Mouse (Mus musculus): ENCODE data around the gene Cacng7. TPM values are rescaled to one million over a fixed set of nuclear protein-coding genes. Genes with fewer than 3 reads are reported as not detected.

Gene Cacng7
- polyA plus RNA-seq, 1 experiment from 2014 or later, result 1.9 TPM

DNA sequence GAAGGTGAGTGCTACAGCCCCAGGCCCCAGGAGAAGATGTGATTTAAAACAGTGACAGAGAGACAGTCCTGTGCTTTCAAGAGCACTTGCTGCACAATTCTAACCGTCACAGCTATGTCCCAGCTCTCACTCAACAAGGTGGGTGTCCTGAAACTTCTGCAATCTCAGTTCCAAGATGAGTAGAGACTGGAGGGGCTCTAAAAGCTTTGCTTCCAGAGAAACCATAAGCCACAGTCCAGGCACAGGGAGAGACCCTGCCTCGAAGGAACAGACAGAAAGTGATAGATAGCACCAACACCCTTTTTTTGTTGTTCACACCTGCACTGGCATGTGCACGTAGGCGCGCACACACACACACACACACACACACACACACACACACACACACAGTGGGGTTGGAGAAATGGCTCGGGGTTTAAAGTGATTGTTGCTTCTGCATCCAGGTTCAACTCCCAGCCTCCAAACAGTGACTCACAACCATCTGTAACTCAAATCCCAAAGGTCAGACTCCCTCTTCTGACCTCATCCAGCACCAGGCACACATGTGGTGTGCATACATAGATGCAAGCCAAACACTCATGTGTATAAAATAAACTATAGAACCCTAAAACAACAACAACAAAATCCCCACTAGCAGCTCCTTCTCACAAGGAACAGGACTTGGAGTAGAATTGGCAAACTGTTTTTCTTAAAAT is 53.4 kb downstream of the Cacng7 start:
- Histone ChIP-seq H3K9me3 (ENCODE audit: control insufficient read depth, low read length) (no peaks in the 10 kb centered on the region), H3K9ac (ENCODE audit: low read length) (no peak overlapping the region), H3K36me3 (ENCODE audit: control insufficient read depth, insufficient read depth, low read length) (no peaks in the 10 kb centered on the region), H3K27me3 (replicated peaks; ENCODE audit: control insufficient read depth, insufficient read depth, low read length) (no peaks in the 10 kb centered on the region), H3K4me2 (ENCODE audit: low read length) (no peak overlapping the region), H3K4me1 (replicated peaks; ENCODE audit: control insufficient read depth, insufficient read depth, low read length) (peaks cover 3% of the 10 kb centered on the region; the same call in 1 of the 2 replicates), H3K4me3 (ENCODE audit: low read depth, low read length) (no peak overlapping the region), H3K27ac (ENCODE audit: low read depth) (no peak overlapping the region)
- WGBS, result 78% methylated on average over 6 of the region's 6 CpGs
- DNase-seq (ENCODE audit: low spot score) (no peak), ATAC-seq (replicated peaks; ENCODE audit: low FRiP score, low TSS enrichment, low read depth) (no peak)

DNA sequence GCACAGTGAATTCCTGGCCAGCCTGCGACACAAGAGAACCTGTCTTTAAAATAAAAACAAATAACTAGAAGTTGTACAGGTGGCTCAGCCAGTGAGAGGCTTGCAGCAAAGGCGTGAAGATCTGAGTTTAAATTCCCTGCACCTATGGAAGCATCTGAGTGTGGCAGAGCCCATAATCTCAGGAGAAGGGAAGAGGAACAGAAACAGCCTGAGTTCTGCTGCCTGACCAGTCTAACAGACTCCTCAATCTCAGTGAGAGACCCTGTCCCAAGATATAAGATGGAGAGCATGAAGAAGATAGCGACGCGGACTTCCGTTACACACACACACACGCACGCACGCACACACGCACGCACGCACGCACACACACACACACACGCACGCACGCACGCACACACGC is 55.0 kb downstream of the Cacng7 start:
- Histone ChIP-seq H3K27me3 (replicated peaks; ENCODE audit: control insufficient read depth, insufficient read depth, low read length) (no peaks in the 10 kb centered on the region), H3K9me3 (ENCODE audit: control insufficient read depth, low read length) (no peaks in the 10 kb centered on the region), H3K9ac (ENCODE audit: low read length) (no peak overlapping the region), H3K4me1 (replicated peaks; ENCODE audit: control insufficient read depth, insufficient read depth, low read length) (peaks cover 6% of the 10 kb centered on the region; the same call in 1 of the 2 replicates), H3K36me3 (ENCODE audit: control insufficient read depth, insufficient read depth, low read length) (no peaks in the 10 kb centered on the region), H3K27ac (ENCODE audit: low read depth) (no peak overlapping the region), H3K4me3 (ENCODE audit: low read depth, low read length) (no peak overlapping the region), H3K4me2 (ENCODE audit: low read length) (no peak overlapping the region)
- DNase-seq (ENCODE audit: low spot score) (no peak), ATAC-seq (replicated peaks; ENCODE audit: low FRiP score, low TSS enrichment, low read depth) (no peak)
- 78% methylated on average over 18 of the region's 18 CpGs for WGBS

DNA sequence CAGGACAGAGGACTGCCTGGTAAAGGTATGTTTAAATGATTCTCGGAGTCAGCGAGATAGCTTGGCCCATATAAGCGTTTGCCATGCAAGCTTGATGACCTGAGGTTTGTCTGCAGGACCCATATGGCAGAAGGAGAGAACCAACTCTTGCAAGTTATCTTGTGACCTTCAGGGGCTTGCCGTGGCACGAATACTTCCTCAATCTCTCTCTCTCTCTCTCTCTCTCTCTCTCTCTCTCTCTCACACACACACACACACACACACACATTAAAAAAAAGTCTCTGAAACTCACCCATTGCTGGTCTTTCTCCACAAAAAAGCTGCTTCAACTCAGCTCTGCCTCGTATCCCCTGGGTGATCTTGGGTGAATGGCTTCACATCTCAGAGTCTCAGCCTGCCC is 56.1 kb downstream of the Cacng7 start:
- H3K4me2 ChIP-seq (ENCODE audit: low read length), result no peak overlapping the region
- H3K4me3 ChIP-seq (ENCODE audit: low read depth, low read length), result no peak overlapping the region
- no peak overlapping the region for H3K27ac ChIP-seq (ENCODE audit: low read depth)
- H3K4me1 ChIP-seq (replicated peaks; ENCODE audit: control insufficient read depth, insufficient read depth, low read length), result peaks cover 6% of the 10 kb centered on the region; the same call in 1 of the 2 replicates
- no peak for ATAC-seq (replicated peaks; ENCODE audit: low FRiP score, low TSS enrichment, low read depth)
- no peaks in the 10 kb centered on the region for H3K9me3 ChIP-seq (ENCODE audit: control insufficient read depth, low read length)
- H3K27me3 ChIP-seq (replicated peaks; ENCODE audit: control insufficient read depth, insufficient read depth, low read length), result no peaks in the 10 kb centered on the region
- no peak for DNase-seq (ENCODE audit: low spot score)
- H3K9ac ChIP-seq (ENCODE audit: low read length), result no peak overlapping the region
- WGBS, result 47% methylated on average over 6 of the region's 6 CpGs
- H3K36me3 ChIP-seq (ENCODE audit: control insufficient read depth, insufficient read depth, low read length), result no peaks in the 10 kb centered on the region

DNA sequence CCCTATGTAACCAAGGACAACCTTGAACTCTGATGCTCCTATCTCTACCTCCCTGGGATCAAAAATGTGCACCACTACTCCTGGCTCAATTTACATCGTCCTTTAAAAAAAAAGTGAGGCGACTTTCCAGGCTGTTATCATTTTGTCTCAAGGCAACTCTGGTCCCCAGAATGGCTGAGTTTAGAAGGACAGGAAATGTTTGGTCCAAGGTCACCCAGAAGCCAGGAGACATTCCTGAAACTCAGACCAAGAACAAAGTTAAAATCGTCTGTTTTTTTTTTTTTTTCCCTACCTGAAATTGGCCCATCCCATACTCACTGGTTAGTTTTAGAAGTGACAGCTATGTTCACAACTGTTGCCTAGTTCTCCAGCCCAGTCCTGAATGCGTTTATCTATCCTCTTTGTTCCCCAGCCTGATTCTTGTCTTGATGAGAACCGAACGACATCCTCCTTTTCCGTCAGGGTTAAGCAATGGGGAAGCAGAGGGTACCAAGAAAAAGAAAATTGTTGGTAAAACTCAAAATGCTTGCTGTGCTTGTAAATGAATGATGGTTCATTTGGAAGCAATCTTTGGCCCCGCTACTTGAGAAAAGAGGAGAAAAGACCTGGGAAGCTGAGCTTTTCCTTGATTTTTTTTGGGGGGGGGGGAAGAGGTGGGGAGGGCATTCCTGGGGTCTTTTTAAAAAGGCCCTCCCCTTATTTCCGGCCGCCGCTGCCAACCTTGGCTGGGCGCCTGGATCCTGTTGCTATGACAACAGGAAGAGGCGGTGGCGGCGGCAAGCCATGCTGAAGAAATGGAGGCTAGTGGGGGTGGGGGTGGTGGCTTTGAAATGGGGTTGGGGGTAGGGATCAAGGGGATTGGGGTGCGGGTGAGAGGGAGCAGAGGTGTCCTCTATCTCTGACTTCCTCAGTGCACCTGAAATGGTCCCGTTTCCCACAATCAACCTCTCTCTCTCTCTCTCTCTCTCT is 57.0 kb downstream of the Cacng7 start:
- DNase-seq (ENCODE audit: low spot score) (no peak), ATAC-seq (replicated peaks; ENCODE audit: low FRiP score, low TSS enrichment, low read depth) (no peak)
- Histone ChIP-seq H3K4me2 (ENCODE audit: low read length) (peak overlapping the region; percentile 50), H3K4me3 (ENCODE audit: low read depth, low read length) (peak overlapping the region; percentile 4), H3K27ac (ENCODE audit: low read depth) (no peak overlapping the region), H3K27me3 (replicated peaks; ENCODE audit: control insufficient read depth, insufficient read depth, low read length) (no peaks in the 10 kb centered on the region), H3K9ac (ENCODE audit: low read length) (no peak overlapping the region), H3K9me3 (ENCODE audit: control insufficient read depth, low read length) (no peaks in the 10 kb centered on the region), H3K4me1 (replicated peaks; ENCODE audit: control insufficient read depth, insufficient read depth, low read length) (peaks cover 6% of the 10 kb centered on the region; the same call in 1 of the 2 replicates), H3K36me3 (ENCODE audit: control insufficient read depth, insufficient read depth, low read length) (no peaks in the 10 kb centered on the region)
- WGBS, result 2% methylated on average over 17 of the region's 17 CpGs

DNA sequence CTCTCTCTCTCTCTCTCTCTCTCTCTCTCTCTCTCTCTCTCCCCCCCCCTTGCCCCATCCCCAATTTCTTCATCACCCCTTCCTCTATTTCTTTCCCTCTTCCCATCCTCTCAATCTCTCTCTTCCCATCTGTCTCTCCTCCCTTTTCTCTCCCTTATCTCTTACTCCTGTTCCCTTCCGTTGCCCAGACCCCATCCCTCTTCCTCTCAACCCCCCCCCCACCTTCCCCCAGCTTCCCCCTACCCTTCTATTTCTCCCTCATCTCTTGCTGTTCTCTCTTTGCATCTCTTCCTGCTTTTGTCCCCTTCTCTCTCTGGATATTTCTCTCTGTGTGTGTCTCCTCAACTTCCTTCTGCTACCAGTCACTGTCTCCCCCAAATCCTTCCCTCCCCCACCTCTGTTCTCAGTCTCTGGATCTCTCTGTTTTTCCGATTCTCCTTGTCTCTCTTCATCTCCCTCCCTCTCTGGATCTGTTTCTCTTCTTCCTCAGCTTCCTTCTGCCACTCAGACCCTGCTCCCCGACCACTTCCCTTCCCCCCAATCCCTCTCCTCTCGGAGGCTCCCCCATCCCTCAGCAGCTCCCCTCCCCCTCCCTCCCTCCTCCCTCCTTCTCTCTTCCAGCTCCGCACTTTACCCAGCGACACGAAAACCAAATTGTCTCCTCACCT is 57.8 kb downstream of the Cacng7 start, which contains the start of gene Cacng8:
Cacng8 (plus strand) TSS at position 271 of the 668 bp plus-strand sequence.
- Histone ChIP-seq H3K9me3 (ENCODE audit: control insufficient read depth, low read length) (no peaks in the 10 kb centered on the region), H3K27ac (ENCODE audit: low read depth) (no peak within 1 kb of the TSS), H3K9ac (ENCODE audit: low read length) (no peak within 1 kb of the TSS), H3K36me3 (ENCODE audit: control insufficient read depth, insufficient read depth, low read length) (no peaks in the 10 kb centered on the region), H3K4me3 (ENCODE audit: low read depth, low read length) (peak within 1 kb of the TSS; percentile 21), H3K4me2 (ENCODE audit: low read length) (peak within 1 kb of the TSS; percentile 50), H3K27me3 (replicated peaks; ENCODE audit: control insufficient read depth, insufficient read depth, low read length) (no peaks in the 10 kb centered on the region), H3K4me1 (replicated peaks; ENCODE audit: control insufficient read depth, insufficient read depth, low read length) (peaks cover 6% of the 10 kb centered on the region; the same call in 1 of the 2 replicates)
- no peak for DNase-seq (ENCODE audit: low spot score)
- 0% methylated on average over 7 of the region's 7 CpGs for WGBS
- ATAC-seq (replicated peaks; ENCODE audit: low FRiP score, low TSS enrichment, low read depth), result 0 out of 2 replicates have a peak, but pooled peaks have one; percentile 19

DNA sequence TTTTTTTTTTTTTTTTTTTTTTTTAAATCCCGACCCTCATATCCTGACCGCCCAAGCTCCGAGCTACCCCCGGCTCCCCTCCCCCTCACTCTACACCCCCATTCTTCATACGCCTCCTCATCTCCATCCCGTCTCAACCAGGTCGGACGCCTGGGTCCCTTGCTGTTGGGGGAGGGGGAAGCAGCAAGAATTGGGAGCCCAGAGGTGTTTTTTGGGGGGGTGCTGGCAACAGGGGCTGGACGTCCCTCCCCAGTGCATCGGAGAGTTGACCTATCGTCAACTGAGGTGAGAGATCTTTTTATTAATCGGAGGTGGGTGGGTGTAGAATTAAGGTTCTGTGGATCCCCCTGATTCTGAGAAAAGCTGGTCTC is 58.3 kb downstream of the Cacng7 start:
- Histone ChIP-seq H3K4me2 (ENCODE audit: low read length) (peak overlapping the region; percentile 50), H3K9me3 (ENCODE audit: control insufficient read depth, low read length) (no peaks in the 10 kb centered on the region), H3K9ac (ENCODE audit: low read length) (no peak overlapping the region), H3K27me3 (replicated peaks; ENCODE audit: control insufficient read depth, insufficient read depth, low read length) (no peaks in the 10 kb centered on the region), H3K27ac (ENCODE audit: low read depth) (no peak overlapping the region), H3K4me1 (replicated peaks; ENCODE audit: control insufficient read depth, insufficient read depth, low read length) (peaks cover 6% of the 10 kb centered on the region; the same call in 1 of the 2 replicates), H3K36me3 (ENCODE audit: control insufficient read depth, insufficient read depth, low read length) (no peaks in the 10 kb centered on the region), H3K4me3 (ENCODE audit: low read depth, low read length) (peak overlapping the region; percentile 21)
- ATAC-seq (replicated peaks; ENCODE audit: low FRiP score, low TSS enrichment, low read depth) (0 out of 2 replicates have a peak, but pooled peaks have one; percentile 40), DNase-seq (ENCODE audit: low spot score) (no peak)
- 6% methylated on average over 12 of the region's 12 CpGs for WGBS

DNA sequence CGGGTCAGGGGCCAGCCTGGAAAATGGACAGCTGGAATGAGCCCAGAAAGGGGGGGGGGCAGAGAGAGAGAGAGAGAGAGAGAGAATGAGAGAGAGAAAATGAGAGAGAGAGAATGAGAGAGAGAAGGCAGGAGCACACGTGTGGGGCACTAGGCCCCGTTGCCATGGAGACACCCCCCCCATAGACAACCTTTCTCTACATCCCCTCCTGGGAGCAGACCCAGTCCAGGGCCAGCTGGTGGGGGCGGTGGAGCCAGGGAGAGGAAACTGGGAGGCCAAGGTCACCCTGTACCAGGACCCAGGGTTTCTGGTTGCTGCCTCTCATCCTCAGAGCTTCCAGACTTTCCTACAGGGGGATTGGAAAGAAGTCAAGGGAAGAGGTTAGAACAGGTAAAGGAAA is 59.1 kb downstream of the Cacng7 start:
- Histone ChIP-seq H3K27ac (ENCODE audit: low read depth) (no peak overlapping the region), H3K27me3 (replicated peaks; ENCODE audit: control insufficient read depth, insufficient read depth, low read length) (no peaks in the 10 kb centered on the region), H3K4me1 (replicated peaks; ENCODE audit: control insufficient read depth, insufficient read depth, low read length) (peaks cover 6% of the 10 kb centered on the region; the same call in 1 of the 2 replicates), H3K9ac (ENCODE audit: low read length) (no peak overlapping the region), H3K36me3 (ENCODE audit: control insufficient read depth, insufficient read depth, low read length) (no peaks in the 10 kb centered on the region), H3K4me2 (ENCODE audit: low read length) (peak overlapping the region; percentile 50), H3K9me3 (ENCODE audit: control insufficient read depth, low read length) (no peaks in the 10 kb centered on the region), H3K4me3 (ENCODE audit: low read depth, low read length) (peak overlapping the region; percentile 21; the same call in 1 of the 2 replicates)
- no peak for DNase-seq (ENCODE audit: low spot score)
- WGBS, result 18% methylated on average over 4 of the region's 4 CpGs
- no peak for ATAC-seq (replicated peaks; ENCODE audit: low FRiP score, low TSS enrichment, low read depth)

DNA sequence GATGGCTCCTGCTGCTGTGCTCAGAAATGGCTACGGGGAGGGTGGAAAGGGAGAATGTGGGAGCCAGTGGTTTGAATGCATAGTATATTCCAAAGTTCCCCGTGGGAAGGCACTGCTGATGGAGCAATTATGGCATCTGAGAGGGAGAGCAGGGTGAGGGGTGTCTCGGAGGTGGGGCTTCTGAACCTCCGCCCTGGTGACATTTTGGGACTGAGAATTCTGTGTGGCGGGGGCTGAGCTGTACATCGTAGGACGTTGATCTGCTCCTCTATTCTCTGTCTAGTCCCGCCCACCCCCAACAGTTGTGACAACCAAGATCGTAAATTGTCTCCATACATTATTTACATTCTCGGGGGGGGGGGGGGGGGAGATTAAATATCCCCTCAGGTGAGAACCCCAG is 64.6 kb downstream of the Cacng7 start:
- Histone ChIP-seq H3K4me3 (ENCODE audit: low read depth, low read length) (no peak overlapping the region), H3K9ac (ENCODE audit: low read length) (no peak overlapping the region), H3K36me3 (ENCODE audit: control insufficient read depth, insufficient read depth, low read length) (no peaks in the 10 kb centered on the region), H3K4me1 (replicated peaks; ENCODE audit: control insufficient read depth, insufficient read depth, low read length) (no peaks in the 10 kb centered on the region), H3K27ac (ENCODE audit: low read depth) (no peak overlapping the region), H3K27me3 (replicated peaks; ENCODE audit: control insufficient read depth, insufficient read depth, low read length) (no peaks in the 10 kb centered on the region), H3K9me3 (ENCODE audit: control insufficient read depth, low read length) (no peaks in the 10 kb centered on the region), H3K4me2 (ENCODE audit: low read length) (no peak overlapping the region)
- WGBS, result 75% methylated on average over 10 of the region's 10 CpGs
- DNase-seq (ENCODE audit: low spot score), result no peak
- no peak for ATAC-seq (replicated peaks; ENCODE audit: low FRiP score, low TSS enrichment, low read depth)
